Mouse (Mus musculus): ENCODE measurements around the gene Gnao1. TPM values are rescaled to one million over a fixed set of nuclear protein-coding genes. Genes with fewer than 3 reads are reported as not detected.

The Gnao1 gene
- polyA plus RNA-seq, 1 experiment, result 7.8 TPM

DNA sequence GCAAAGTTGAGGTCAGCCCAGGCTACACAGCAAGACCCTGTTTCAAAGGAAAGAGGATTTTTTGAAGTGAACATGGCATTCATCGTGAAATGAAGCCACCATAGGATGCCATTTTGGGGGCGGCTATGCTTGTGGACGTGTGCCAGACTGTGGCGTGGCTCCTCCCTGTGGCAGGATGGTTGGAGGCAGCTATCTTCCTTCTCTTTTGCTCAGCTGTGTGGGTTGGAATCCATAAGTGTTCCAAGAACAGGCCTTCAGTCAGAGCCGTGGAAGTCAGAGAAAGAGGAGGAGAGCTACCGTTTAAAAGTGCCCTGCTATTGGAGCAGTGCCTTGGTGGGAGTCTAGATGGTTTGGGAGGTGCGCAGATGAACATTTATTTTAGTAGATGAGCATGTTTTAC lies 74.5 kb downstream of the Gnao1 start:
- WGBS, result 80% methylated on average over 7 of the region's 7 CpGs
- DNase-seq (ENCODE audit: low read depth, low spot score), result no peak

DNA sequence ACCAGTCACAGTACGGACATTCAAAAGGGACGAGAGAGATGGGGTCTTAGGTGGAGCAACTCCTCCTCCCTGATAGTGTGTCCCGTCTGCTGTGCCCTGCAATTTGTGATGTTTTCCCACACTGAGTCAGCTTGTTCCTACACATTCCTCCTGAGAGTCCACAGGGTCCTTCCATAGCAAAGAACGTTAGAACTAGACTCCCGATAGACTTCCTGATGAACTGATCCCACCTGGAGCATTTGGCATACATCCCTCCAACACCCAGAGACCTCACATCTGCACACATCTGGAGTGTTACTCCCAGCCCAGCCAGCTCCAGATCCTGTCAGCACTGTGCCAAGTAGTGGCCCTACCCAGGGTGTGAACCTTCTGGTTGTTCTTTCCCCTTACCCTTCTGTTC lies 76.4 kb downstream of the Gnao1 start:
- WGBS, result 68% methylated on average over 5 of the region's 5 CpGs

DNA sequence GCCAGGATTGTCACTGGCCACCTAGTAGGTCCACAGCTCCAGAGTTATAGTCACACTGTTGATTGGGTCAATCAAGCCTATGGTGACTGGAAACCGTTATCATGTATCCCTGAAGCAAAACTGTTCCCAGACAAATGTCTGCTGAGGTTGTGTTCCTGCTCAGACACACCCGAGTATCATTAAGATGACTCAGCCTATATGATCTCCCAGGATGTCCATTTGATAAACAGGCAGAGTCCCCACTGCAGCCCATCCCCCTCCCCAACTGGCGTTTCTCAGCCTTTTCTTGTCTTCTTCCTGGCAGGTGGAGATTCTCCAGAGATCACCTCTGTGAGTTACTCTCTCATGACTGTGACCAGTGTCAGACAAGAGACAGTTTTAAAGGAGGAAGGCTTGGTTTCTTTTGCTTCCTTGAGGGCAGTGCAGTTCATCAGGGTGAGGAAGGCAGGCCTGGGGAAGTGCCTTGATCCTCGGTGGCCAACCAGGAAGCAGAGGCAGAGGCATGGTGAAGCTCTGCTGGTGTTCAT lies 78.4 kb downstream of the Gnao1 start:
- WGBS, result 28% methylated on average over 4 of the region's 4 CpGs
- no peak for DNase-seq (ENCODE audit: low read depth, low spot score)

More for the DNA sequence above, 76.4 kb downstream of the Gnao1 start:
- DNase-seq (ENCODE audit: low read depth, low spot score), result no peak

DNA sequence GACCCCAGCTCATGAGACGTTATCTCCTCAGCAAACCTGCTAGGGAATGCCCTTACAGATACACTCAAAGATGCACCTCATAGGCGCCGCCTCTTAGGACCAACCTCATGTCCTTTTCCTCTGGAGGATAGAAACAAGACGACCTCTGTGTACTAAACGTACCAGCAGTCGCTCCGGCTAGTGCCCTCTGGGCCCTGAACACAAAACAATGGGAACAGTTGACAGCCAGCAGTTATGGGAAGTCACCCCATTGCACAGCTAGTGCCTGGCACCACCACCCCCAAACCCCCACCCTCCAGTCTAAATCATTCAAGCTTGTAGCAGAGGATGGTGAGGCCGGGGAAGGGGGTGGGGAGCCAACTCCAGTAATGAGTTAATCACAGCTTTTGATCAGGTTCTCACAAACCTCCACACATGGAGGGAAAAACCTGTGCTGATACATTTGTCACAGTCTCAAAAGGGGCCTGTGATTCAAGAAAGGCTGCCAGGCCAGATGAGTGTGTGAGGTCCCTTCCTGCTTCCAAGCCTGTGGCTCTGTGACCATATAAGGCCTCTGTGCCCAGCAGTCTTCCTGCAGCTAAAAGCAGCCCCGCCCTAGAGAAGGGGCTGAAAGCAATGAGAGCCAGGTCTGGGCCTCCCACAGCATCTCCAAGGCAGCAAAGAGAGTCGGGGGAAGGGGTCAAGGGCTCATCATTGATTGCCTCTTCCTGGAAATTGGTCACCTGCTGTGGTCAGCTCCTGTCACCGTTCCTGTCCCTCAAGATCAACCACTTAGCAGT lies 79.1 kb downstream of the Gnao1 start:
- no peak for DNase-seq (ENCODE audit: low read depth, low spot score)

DNA sequence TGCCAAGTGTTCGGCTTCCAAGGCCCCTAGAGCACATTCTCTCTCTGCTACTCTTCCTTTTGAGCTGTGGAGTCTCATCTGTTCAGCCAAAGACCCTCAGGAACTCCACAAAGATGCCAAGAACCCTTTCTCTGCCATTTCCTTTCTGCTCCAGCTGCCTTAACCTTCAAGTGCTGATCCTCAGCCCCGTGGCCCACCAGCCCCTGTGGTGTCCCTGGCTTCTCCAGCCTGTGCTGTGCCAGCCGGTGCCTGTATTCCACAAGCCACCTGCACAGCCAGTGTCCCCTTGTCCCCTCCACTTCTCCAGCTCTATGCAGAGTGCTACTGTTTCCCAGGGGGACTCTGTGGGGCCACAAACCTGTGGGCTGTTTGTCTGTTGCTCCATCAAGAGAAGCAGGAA lies 83.8 kb downstream of the Gnao1 start:
- DNase-seq (ENCODE audit: low read depth, low spot score), result no peak
- WGBS, result 69% methylated on average over 3 of the region's 3 CpGs

More for the DNA sequence above, 79.1 kb downstream of the Gnao1 start:
- WGBS, result 68% methylated on average over 11 of the region's 11 CpGs

DNA sequence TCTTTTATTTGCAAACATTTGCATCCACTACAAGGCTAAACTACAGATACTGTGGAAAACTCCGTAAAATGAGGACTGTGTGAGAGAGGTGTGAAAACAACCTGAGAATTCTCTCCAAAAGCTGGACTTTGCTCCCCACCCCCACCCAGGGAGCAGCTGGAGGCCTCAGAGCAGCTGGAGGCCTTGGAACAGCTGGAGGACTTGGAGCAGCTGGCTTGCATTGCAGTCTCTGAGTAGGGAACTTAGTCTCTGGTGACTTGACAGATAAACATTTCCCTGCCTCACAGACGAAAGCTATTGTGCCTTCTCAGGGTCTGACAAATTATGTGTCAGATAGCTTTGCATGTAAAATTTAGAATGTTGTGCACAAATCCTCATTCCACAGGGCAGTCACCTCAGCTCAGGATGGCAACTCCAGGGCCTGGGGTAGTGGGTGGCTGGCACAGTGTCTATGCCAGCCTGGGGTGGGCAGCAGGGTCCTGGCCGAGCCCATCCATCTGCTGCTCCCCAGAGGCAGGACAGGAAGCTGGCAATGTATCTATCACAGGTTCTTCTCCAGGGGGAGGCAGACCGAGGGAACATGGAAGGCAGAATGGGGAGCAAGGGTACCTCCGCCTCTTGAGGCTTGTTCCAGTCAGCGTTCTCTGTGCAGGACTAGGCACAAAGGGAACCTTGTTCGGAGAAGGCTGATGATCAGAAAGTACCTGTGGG lies 87.2 kb downstream of the Gnao1 start:
- 74% methylated on average over 7 of the region's 7 CpGs for WGBS
- no peak for DNase-seq (ENCODE audit: low read depth, low spot score)

DNA sequence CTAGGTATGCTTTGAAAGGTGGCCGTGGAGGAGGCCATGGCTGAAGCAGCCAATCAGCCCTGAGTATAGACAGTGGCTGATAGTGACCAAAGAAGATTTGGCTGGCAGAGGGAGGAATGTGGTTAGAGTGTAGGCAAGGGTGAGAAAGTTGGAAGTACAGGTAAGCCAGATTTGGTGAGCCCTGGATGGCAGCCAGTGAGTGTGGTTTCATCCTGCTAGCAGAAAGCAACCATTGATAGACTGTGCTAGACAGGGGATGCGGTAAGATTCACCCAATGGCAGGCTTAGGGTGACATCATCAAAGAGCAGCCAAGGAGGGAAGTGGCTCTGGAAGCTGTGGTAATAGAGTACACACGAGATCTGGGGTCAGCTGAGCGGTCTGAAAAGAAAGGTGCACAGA lies 88.8 kb downstream of the Gnao1 start:
- 81% methylated on average over 4 of the region's 4 CpGs for WGBS

DNA sequence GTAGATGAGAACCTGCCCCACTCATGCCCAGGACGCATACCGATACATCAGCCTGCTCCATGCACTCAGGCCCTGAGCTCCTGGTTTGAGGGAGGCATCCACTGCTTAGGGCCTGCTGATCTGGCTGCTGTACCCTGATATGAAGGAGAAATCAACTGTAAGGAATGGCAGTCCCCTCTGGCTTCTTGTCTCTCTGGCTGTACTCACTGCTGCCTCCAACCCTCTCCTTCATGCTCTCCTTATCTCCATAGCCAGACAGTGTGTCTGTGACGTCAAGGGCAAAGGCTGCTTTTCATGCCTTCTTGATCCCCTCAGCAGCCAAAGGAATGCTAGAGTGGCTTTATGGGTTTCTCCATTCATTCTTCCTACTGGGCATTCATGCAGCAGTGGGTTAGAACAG lies 92.3 kb downstream of the Gnao1 start:
- 86% methylated on average over 3 of the region's 3 CpGs for WGBS
- no peak for DNase-seq (ENCODE audit: low read depth, low spot score)

More for the DNA sequence above, 88.8 kb downstream of the Gnao1 start:
- no peak for DNase-seq (ENCODE audit: low read depth, low spot score)

DNA sequence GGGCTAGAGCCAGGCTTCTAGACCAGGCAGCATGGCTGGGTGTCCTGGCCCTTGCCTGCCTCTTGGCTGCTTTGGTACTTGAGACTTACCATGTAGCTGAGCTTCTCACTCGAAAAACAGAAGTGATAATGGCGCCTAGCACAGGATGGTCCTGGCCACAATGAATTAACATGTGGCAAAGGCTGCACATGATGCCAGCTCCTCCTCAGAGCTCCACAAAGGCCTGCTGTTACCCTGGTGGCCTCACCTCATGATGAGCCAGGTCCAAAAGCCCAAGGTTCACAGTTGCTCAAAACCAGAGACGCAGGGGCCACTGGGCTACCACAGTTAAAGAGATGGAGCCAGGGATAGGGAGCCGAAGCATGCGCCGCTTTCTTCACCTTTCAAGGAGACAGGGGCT lies 97.2 kb downstream of the Gnao1 start:
- DNase-seq (ENCODE audit: low read depth, low spot score), result no peak
- 94% methylated on average over 6 of the region's 6 CpGs for WGBS

DNA sequence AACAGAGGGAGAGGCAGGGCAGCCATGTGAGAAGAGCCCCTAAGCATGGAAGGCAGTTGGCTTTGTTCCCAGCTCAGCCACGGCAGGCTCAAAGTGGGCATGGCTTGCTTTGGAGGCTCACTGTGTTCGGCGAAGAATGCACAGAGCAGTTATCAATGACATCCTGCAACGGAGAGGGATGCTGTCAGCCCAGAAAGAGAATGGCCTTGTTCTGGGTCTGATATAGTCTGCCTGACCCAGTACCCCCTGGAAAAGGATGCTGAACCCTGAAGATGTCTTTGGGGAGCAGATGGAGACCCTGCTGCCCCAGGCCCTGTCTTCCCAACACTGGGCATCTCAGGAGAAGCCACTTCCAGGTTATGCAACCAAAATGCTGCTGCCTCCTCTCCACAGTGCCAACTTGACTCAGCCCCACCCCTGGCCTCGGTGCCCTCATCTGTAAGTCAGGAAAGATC lies 98.2 kb downstream of the Gnao1 start:
- no peak for DNase-seq (ENCODE audit: low read depth, low spot score)
- 48% methylated on average over 5 of the region's 5 CpGs for WGBS

DNA sequence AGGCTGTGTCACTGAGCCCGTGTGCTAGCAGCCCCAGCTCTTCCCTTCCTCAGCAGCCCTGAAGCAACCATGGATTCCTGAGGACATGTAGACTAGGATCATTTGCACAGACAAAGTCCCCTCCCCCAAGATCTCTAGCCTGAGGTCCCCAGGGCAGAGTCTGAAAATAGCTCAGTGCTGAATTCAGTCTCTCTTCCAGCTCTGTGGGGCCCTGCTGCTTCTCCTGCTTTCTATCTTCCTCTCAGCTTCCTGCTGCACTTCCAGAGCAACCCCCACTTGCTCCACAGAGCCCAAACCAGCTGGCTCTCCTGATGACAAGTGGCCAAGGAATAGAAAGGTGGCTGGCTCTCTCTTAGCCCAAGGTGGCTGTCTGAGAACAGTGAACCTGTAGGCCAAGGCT lies 98.8 kb downstream of the Gnao1 start:
- DNase-seq (ENCODE audit: low read depth, low spot score), result no peak

DNA sequence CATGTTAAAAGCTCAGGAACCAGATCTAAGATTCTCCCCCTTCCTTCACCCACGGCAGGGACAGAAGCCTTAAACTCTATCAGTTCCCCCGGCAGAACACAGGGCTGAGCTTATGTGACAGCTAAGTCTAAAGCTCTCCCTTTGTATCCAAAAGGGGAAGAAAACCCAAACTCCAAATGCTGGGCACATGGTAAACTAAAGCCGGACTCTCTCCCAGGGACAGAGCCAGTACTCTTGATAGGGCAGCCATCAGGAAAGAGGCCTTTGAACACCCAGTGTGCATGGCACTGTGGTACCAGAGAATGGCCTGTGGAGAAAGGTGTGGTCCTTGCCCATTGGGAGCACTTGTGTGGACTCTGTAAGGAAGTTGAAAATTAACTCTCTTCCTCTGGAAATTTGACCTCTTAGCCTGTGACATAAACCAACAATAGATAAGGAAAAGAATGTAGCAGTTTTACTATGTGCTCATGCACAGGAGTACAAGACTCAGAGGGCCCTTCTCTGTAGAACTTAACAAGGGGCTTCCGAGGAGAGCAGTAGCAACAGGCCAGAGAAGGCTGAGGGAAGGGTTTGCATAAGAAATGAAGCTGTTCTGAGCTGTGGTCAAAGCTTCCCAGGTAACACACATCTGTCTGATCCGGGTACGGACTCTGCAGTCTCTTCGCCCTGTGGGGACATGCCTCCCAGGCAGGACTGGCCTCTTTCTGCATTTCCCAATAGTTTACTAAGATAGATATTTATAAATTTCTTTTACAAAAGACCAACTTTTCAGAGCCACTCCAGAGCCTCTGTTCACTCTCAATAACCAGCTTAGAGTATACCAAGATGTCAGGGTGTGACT lies 102.2 kb downstream of the Gnao1 start:
- WGBS, result 44% methylated on average over 7 of the region's 7 CpGs
- DNase-seq (ENCODE audit: low read depth, low spot score), result peak; percentile 59

More for the DNA sequence above, 98.8 kb downstream of the Gnao1 start:
- 82% methylated on average over 1 of the region's 1 CpGs for WGBS

DNA sequence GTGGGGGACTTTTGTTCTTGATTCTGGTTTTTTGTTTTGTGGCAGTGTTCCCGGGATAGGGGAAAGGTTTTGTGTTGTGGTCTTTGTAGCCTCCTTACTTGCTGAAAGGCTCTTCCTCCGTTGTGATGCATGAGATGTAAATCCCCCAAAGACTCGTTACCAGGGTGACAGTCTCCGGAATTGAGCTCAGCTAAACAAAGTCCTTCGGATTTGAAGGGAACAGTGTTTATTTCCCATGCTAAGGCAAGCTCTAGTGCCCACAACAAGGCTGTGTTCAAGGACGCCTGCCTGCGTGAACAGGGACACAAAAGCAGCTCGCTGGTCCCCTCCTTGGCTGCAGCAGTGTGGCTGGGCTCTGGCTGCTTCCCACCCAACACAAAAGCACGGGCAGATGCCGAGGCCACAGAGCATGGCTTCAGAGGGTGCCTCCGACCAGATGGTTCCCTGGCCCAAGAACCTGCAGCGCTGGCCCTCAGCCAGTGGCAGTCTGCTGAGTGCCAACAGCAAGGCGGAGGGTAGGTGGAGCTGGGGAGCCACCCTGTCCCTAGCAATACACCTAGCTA lies 108.2 kb downstream of the Gnao1 start:
- DNase-seq (ENCODE audit: low read depth, low spot score), result peak; percentile 56
- WGBS, result 37% methylated on average over 13 of the region's 13 CpGs

DNA sequence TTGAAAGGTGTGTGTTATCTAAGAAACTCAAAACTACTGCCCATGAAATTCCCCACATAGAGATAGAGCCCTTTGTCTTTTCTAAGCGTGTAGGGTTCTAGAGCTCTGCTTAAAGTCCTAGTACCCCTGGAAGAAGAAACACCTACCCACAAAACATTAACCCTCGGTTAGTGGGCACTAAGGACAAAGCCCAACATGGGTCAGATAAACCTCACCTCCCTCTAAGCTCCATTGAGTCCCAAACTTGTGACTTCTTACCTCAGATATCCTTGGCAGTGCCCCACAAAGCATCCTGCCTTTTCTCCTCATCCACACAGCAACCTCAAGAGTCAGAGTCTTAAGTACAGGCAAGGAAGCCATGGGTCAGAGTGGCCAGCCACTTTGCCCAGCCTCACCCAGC lies 108.8 kb downstream of the Gnao1 start:
- 70% methylated on average over 2 of the region's 2 CpGs for WGBS
- no peak for DNase-seq (ENCODE audit: low read depth, low spot score)

DNA sequence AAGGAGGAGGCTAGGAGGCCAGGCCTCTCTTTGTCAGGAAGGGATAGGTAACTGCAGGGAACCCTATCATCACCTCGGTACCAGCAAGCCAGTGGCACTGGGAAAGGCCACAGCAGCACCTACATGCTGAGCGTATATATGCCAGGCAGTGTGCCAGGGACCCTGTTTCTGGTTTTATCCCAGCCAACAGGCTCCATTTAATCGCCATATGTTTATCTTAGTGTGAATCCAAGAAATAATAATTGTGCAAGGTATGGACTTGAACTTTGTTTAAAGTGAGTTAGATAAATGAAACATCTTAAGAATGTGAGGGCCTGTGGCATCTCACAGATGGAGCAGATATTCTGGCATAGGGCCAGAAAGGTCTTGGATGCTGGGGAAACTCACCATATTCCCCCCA lies 109.7 kb downstream of the Gnao1 start:
- 87% methylated on average over 3 of the region's 3 CpGs for WGBS
- no peak for DNase-seq (ENCODE audit: low read depth, low spot score)

DNA sequence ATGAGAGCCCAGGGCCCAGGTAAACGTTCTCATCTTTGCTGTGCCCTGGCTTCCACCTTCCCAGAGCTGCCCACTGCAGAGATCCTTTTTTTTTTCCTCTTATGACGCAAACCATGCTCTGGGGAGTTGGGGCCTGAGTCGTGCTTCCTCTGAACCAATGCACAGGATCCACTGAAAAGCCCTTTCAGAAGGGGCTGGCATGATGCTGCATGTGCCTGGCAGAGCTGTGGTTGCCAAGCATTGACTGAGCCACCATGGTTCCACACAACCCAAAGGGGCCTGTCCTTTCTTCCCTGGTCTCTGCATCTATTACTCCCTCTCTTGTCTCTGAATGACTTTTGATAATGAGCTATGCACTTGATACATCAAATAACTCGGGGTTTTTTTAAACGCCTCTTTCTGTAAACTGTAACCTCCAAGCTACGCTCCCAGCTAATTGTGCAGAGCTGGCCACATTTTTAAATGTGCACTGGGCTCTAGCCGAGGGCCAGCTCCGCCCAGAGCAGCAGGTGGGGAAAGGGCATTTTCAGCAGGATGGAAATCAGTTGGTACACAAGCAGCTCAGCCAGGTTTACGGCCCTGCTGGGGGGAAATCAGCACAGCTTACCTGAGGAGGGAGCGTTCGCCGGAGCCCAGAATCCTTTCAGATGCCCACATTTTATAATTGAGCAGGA lies 110.3 kb downstream of the Gnao1 start:
- WGBS, result 64% methylated on average over 12 of the region's 12 CpGs

DNA sequence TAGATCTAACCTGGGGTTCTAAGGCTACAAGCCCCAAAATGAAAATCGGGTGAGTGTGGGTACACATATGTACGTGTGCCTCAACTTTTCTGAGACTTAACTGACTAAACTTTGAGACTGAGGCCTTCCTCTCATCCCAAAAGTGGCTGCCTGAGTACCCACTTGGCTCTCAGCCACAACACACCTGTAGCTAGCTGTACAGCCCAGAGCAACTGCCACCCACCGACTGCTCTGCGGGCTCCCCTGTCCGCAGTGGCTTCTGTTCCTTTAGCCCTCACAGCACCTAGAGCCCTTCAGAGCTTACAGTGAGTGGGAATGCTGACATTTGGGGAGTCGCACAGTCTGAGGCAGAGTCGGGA lies 110.8 kb downstream of the Gnao1 start:
- DNase-seq (ENCODE audit: low read depth, low spot score), result no peak
- 90% methylated on average over 7 of the region's 7 CpGs for WGBS

More for the DNA sequence above, 110.3 kb downstream of the Gnao1 start:
- DNase-seq (ENCODE audit: low read depth, low spot score), result no peak

DNA sequence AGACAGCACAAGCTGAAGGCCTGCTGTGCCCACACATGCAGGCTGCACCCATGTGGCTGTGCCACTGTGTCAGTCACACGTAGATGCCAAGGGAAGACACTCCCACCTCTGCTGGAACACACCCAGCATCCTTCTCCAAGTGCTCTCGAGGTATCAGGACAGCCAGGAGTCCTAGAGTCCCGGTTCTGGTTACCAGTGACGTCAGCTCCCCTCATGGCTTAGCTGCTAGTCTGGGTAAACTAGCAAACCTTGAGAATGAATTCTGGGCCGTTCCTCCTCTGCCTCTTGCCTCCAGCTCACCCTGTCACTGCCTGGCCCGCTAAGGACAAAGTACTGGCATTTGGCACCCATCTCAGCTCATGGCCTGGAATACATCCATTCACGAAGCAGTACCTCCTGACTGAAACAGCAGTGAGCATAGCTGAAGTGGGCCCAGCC lies 114.2 kb downstream of the Gnao1 start:
- no peak for DNase-seq (ENCODE audit: low read depth, low spot score)
- WGBS, result 41% methylated on average over 7 of the region's 7 CpGs

DNA sequence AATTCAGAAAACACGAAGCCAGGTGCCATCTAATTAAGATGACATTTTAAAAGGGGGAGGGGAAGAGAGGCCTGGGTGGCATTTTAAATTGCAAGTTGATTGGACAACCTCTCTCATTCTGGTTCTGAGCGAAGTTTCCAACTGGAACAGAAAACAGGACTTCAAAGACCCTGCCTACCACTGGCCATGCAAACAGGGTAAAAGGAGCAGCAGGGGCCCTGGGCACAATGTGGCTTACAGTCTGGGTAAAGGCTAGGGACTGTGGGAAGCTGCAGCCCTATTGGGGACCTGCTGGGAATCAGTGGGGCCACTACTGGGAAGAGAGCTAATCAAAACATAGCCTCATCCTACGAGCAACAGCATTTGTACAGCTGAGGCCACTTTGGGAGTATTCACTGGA lies 115.7 kb downstream of the Gnao1 start:
- DNase-seq (ENCODE audit: low read depth, low spot score), result no peak
- WGBS, result 56% methylated on average over 3 of the region's 3 CpGs

All from large intestine, adult 2 months (tissue).